Mouse (Mus musculus): Measurements from ENCODE around the gene Bnc2.

The Bnc2 gene

GRCm38 (mm10) chr4:84310851-84311250, 364.2 kb downstream of the Bnc2 start:
- no peak for DNase-seq

- DNase-seq: peak; percentile 10
Observed at GRCm38 (mm10) chr4:84308226-84308862, 366.7 kb downstream of the Bnc2 start.

- DNase-seq: no peak
Observed at GRCm38 (mm10) chr4:84306928-84307606, 368.0 kb downstream of the Bnc2 start.

- no peak for DNase-seq
Observed at GRCm38 (mm10) chr4:84302949-84303348, 372.1 kb downstream of the Bnc2 start.

- no peak for DNase-seq
Observed at GRCm38 (mm10) chr4:84285153-84285552, 389.9 kb downstream of the Bnc2 start.

- DNase-seq: no peak
Observed at GRCm38 (mm10) chr4:84282651-84283050, 392.4 kb downstream of the Bnc2 start.

GRCm38 (mm10) chr4:84278156-84278555, 396.9 kb downstream of the Bnc2 start:
- DNase-seq: no peak

- no peak for DNase-seq
Observed at GRCm38 (mm10) chr4:84276081-84276480, 399.0 kb downstream of the Bnc2 start.

GRCm38 (mm10) chr4:84274158-84274557, 400.9 kb downstream of the Bnc2 start:
- DNase-seq: no peak

GRCm38 (mm10) chr4:84272867-84273266, 402.2 kb downstream of the Bnc2 start:
- DNase-seq: no peak

GRCm38 (mm10) chr4:84269845-84270244, 405.2 kb downstream of the Bnc2 start:
- no peak for DNase-seq

- no peak for DNase-seq
Observed at GRCm38 (mm10) chr4:84247356-84247755, 427.7 kb downstream of the Bnc2 start.

GRCm38 (mm10) chr4:84232346-84232745, 442.7 kb downstream of the Bnc2 start:
- no peak for DNase-seq

GRCm38 (mm10) chr4:84231251-84231650, 443.8 kb downstream of the Bnc2 start:
- no peak for DNase-seq

- DNase-seq: no peak
Observed at GRCm38 (mm10) chr4:84229189-84229960, 445.7 kb downstream of the Bnc2 start.

- DNase-seq: no peak
Observed at GRCm38 (mm10) chr4:84228551-84228950, 446.5 kb downstream of the Bnc2 start.

Data from liver (tissue).